Mouse (Mus musculus): ENCODE measurements around the gene Egfl8.

The Egfl8 gene

DNA sequence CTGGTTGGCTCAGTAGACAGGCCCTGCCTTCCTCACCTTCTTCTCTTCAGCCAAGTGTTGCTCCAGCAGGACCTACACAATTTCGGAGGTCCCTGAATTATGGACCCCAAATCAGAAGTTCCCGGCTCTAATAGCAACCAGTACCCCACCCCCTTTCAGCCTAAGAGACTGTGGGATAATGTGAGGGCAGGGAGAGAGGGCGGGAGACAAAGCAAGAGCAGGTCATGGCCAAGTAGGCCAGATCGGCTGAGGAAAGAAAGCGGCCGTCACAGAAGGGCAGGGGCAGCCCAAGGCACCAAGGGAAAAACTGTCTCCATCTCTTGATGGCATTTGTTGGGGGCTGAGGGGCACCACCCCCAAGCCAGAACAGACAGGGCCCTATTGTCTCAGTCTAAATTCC, at the start of gene Egfl8:
Gene Egfl8 (minus strand): TSS at position 101 of the 400 bp plus-strand sequence.
- DNase-seq (ENCODE audit: low spot score in 2 of 2), result no peak

DNA sequence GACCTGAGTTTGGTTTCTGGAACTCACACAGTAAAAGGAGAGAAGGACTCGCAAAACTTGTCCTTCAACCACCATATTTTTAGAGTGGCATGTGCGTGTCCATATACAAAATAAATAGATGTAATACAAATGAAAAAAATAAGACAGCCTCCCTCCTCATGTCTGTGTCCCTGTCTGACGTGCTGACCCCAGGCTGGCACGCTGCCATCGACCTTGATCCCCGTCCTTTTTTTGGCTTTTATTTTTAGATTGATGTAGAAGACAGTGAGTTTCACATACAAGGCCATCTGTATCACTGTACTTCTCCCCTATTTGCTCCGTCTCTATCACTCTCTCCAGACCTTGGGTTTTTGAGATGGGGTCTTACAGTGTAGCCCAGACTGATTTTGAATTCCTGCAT, 48.7 kb upstream of the Egfl8 start:
- DNase-seq (ENCODE audit: low spot score in 2 of 2), result no peak

DNA sequence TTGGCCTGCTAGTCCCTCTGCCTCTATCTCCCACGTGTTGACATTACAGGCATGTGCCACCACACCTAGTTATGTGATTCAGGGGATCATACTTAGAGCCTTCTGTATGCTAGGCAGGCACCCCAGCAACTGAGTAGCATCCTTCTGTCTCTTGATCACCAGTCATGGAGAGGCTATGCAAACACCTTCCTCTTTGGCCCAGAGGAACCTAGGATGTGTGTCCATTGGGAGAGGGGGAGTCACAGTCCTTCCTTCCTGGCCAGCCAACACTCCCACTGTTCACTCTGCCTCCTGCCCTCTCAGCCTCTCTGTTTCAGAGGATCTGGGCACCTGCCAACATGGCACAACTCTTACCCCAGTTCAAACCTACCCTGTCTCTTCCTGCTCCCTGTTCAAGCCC, 47.8 kb upstream of the Egfl8 start:
- no peak for DNase-seq (ENCODE audit: low spot score in 2 of 2)

DNA sequence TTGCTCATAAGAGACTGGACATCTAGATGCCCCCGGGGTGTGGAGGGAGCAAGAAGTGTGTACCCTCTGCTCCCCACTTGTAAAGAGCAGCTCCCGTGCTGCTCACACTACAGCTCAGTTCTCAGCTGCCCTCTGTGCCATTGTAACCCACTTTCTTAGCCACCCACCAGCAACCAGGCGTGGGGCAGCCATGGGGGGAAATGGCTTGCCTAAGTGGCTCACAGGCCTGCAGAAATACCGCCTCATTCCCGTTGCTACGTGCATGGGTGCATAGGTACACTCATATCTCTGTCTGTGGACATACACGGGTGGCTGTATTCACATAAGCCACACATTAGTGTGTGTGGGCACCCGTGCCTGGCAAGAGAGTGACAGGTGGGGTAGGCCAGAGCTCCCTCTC, 47.2 kb upstream of the Egfl8 start:
- DNase-seq (ENCODE audit: low spot score in 2 of 2), result no peak

DNA sequence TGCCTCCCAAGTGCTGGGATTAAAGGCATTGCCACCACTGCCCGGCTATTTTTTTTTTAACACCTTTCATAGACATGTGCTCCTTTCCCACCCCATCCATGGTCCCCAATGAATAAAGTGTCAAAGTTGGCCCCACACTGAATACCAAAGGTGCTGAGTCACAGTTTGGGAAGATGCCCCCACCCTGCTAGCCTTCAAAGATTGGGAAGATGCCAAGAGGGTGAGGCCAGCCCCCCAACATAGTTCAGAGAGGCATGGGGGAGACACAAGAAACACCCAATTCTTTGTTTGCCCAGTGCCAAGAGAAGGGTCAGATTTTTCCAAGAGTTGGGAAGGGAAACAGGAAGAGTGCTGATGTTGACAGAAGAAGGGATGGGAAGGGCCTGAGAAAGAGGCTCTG, 46.7 kb upstream of the Egfl8 start:
- no peak for DNase-seq (ENCODE audit: low spot score in 2 of 2)

DNA sequence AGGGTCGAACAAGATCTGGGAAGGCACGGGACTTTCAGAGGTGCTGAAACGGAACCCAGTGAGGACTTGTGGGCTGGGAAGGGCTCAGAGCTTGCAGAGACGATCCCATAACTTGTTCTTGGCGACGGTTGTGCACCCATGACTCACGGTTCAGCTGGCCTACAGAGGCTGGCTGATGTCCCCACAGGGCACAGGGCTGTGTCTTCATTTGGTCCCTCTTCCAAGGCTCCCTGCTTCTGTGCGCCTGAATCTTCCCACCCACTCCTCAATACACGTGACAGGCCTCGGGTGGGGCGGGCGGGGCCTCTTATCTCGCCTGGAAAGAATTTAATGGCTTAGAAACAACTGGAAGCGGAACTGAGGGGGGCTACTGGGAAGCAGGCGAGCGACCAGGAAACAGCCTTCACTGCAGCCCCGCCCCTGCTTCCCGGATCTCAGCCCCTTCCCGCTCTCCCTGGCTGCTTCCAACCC, 45.4 kb upstream of the Egfl8 start:
- no peak for DNase-seq (ENCODE audit: low spot score in 2 of 2)

DNA sequence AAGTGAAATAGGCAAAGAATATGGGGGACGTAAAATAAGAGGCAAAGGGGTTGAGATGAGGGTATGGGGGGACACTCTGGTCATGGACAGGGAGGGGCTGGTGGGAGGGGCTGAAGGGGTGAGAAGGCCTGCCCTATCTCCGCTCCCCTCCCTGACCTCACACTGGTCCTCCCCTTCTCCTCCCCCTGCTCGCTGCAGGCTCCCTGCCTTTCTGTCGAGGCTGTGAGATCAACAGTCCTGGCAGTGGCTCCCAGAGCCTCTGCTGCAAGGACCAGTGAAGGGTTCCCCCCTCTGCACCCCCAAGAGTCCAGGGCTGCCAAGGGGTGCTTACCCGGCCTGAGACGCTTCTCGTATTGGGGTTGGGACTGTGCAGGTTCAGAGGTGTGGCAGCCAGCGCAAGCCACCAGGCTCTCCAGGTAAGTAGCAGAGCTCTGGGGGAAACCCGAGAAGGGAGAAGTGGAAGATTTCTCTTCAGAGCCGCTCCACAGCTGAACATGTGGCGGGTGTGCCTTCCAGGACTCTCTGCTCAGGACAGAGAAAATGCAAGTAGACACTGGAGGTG, 44.6 kb upstream of the Egfl8 start:
- DNase-seq (ENCODE audit: low spot score in 2 of 2), result no peak

DNA sequence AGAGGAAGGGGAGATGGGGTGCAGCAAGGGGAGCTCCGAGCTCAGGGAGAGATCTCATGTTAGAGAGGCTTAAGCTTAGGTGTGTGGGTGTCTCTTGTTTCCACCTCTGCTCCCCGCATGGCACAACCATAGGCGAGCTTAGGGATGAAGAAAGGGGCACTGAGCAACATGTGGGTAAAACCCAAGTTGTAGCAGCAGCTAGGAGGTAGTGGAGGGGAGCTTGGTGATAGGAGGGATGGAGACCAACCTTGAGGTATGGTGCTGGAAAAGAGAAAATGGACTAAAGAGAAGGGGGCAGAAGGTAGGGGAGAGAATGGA, 44.1 kb upstream of the Egfl8 start:
- DNase-seq (ENCODE audit: low spot score in 2 of 2), result no peak

DNA sequence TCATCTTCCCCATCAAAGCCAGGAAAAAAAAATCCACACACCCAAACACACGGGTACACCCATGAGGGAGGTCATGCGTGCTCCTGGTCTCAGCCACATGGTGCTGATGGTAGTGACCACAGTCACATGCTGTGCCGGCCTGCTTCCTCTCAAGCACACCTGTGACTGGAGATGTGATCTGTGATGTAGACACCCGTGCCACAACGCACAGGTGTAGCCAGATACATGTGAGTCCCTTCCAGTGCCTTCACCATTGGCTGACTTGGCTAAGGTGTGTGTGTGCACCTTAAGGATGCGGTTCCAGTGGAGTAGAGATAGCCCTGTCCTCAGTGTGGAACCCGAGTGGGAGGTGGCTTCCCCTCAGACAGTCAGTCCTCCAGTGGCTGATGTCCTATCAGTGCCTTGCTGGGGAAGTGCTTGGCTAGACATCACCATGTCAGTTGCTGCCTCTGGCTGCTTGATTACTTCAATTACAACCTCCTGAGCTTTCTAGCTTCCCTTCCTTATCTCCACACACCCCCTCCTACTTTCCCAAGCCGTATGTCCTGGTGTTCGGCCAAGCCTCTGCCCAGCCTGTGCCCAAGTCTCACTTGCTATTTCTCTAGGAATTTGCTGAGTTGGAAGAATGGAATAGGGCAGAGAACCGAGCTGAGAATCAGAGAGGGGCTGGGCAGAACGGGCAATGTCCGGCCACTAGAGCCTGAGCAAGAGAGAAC, 43.6 kb upstream of the Egfl8 start:
- DNase-seq (ENCODE audit: low spot score in 2 of 2), result no peak

DNA sequence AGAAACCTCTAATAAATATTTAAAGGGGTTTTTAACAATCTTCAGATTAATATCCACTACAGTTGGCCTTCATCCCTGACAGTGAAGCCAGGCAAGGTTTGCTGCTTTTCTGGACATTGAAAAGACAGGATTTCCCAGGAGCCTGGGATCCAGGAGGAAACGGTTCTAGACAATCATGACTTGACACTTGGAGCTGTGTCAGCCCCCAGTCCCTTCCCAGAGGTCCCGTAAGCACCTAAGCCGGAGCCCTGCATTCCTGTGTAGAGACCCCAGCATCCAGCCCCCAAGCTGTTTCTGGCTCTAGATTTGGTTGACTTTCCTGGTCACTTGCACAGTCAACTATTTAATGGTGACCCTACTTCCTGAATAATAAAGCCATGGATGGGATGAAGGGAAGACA, 42.8 kb upstream of the Egfl8 start:
- no peak for DNase-seq (ENCODE audit: low spot score in 2 of 2)

DNA sequence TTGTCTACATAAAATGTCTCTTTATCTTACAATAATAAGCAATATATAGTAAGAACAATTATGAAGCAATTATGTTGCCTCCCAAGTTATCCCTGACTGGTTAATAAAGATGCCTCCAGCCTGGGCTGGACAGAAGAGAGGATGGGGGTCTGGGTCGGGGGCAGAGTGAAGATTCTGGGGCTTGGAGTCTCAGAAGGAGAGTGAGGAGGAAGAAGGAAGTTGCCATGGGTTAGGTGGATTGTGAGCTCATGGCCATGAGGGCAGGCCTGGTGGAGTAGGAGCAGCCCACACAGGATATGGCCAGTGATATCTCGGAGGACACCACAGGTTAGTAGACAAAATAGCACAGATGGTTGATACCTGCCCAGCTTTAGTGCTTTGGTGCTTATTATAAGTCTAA, 42.4 kb upstream of the Egfl8 start:
- no peak for DNase-seq (ENCODE audit: low spot score in 2 of 2)

DNA sequence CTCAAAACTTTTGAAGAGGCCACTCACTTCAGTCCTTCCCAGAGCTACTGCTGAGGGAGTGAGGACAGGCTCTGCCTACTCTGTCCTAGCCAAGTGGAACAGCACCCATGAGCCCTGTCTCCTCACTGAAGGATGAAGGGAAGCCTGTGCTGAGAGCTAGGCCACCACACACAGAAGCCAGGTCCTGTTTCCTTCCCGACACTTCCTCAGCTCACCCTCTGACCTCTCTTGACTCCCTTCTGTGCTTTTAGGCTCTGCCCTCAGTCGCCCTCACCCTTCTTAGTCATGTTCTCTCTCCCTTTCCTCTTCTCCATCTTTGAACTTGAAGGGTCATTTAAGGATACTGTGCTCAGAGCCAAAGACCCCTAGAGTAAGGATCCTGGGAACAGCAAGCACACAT, 41.5 kb upstream of the Egfl8 start:
- no peak for DNase-seq (ENCODE audit: low spot score in 2 of 2)

DNA sequence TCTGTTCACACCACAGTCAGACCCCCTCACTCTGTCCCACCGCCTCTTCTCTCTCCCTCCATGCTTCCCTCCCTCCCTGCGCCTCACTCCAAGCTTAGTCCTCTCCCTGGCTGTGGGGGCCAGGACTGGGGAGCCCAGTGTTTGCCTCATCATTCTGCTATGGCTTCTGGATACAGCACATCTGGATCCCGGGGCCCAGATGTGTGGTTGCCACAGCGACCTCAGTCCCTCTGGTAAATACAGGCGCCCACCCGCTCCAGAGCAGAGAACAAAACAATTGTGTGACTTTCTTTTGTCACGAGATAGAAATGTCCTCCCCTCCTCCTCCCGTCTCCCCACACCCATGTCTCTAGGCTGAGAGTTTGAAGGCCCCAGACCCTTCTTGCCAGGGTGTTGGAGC, 40.9 kb upstream of the Egfl8 start:
- DNase-seq (ENCODE audit: low spot score in 2 of 2), result no peak

DNA sequence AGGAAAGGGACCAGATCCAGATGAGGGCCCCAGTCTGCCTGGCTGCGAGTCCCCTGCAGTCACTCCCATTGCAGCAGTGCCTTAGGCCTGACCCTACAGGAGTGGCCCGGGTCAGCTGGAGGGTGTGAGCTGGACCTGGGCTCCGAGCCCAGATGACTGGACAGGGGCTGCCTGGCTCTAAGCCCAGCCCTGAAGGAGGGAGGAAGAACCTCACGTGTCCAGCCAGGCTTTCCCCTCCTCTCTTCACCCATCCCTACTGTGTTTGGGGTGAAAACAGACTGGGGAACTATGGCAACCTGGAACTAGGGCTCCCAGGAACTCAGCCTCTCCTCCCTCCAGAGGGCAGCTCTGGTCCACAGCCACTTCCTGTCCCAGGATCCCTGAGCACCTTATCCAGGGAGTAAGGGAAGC, 39.8 kb upstream of the Egfl8 start:
- no peak for DNase-seq (ENCODE audit: low spot score in 2 of 2)

DNA sequence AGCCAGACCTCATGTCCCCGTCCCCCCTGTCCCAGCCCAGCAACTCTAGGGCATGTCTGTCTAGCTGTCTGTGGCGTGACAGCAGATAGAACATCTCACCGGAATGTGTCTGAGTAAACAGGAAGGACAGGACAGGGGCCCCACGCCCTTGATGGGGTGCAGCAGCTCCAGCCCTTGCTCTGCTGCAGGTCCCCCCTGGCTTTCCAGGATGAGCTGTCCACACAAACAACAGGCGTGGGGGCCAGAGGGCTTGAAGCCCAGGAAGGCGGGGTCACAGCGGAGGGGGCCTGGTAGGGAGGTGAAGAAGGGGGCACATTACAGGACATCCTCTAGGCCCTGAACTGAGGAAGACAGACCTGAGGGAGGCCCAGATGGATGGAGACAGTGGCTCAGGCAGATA, 39.4 kb upstream of the Egfl8 start:
- no peak for DNase-seq (ENCODE audit: low spot score in 2 of 2)

DNA sequence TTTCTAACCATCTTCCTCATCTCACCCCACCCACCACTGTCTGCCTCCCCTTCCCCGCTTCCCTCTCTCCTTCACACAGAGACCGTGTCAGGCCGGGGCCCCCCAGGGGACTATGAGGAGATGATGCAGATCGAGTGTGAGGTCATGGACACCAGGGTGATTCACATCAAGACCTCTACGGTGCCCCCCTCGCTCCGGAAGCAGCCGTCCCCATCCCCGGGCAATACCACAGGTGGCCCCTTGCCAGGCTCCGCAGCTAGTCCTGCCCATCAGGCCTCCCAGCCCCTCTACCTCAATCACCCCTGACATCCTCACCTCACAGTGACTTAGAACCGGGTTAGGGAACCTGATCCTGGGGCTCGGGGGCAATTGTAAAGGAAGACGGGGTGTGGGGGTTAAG, 38.6 kb upstream of the Egfl8 start:
- no peak for DNase-seq (ENCODE audit: low spot score in 2 of 2)

DNA sequence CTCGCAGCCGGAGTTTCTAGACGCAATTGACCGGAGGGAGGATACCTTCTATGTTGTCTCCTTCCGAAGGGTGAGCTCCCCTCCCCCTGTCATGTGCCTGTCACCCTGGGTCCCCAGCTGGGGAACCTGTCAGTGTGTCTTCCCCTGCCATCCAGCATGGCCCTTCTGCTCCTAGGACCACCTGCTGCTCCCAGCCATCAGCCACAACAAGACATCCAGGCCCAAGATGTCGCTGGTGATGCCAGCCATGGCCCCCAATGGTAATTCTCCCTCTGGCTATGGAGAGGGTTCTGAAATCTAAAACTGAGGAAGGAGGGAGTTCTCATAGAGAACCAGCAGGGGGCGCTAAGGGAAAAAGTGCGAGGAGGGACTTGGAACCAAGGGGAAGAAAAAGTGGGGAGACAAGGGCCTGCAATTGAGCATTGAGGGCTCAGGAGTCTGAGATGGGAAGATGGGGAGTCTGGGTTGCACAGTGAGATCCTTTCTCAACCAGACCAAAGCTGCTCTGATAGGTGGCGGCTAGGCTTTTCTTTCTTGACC, 38.0 kb upstream of the Egfl8 start:
- peak; percentile 42 to 50 for DNase-seq (ENCODE audit: low spot score in 2 of 2)

DNA sequence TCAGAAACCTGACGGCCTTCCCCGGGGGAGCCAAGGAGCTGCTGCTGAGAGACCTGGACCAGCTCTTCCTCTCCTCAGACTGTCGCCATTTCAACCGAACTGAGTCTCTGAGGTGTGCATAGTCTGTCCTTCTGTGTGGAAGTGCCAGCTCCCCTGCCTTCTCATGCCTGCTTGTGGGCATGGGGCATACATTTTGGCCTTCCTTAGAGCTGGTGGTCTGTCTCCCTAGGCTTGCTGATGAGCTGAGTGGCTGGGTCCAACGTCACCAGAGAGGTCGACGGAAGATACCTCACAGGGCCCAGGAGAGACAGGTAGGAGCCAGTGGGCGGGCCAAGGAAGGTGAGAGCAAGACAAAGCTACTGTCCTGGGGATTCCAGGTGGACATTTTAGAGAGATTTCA, 37.2 kb upstream of the Egfl8 start:
- no peak for DNase-seq (ENCODE audit: low spot score in 2 of 2)

DNA sequence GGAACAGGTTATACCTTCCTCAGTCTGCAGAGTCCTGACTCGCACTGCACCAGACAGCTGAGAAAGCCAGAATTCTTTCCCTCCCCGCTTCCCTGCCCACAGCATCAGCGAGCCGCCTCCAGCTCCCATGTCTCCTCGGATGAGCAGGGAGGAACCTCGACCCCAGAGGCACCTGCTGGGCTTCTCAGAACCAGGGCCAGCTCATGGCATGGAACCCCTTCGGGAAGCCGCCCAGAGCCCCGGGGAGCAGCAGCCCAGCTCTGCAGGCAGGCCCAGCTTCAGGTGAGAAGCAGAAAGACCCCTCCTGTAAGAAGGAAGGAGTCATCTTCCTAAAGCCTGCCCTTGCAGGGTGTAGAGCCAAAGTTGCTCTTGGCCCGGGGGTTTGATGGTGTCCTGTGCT, 36.8 kb upstream of the Egfl8 start:
- DNase-seq (ENCODE audit: low spot score in 2 of 2), result no peak

DNA sequence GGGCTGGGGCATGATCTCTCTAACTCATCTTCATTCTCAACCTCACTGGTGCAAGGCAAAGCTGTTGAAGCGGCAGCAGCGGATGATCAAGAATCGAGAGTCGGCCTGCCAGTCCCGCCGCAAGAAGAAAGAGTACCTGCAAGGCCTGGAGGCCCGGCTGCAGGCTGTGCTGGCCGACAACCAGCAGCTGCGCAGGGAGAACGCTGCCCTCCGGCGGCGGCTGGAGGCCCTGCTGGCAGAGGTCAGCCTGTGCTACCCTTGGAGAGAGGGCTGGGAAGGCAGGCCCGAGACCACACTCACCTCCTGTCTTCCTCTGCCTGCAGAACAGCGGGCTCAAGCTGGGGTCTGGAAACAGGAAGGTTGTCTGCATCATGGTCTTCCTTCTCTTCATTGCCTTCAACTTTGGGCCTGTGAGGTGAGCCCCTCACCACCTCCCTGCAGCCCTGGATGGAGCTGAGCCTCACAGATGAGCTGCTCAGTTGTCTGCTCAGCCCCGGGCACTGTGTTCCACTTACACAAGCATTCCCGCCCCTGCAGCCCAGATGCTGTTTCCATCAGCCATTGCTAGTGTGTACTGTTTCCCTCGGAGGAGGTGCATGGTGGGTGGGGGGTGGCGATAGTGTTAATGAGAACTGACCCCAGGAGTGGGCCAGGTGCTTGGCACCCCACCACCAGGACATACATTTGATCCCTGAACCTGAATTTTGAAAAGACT, 35.9 kb upstream of the Egfl8 start:
- peak; percentile 32 to 44 for DNase-seq (ENCODE audit: low spot score in 2 of 2)

DNA sequence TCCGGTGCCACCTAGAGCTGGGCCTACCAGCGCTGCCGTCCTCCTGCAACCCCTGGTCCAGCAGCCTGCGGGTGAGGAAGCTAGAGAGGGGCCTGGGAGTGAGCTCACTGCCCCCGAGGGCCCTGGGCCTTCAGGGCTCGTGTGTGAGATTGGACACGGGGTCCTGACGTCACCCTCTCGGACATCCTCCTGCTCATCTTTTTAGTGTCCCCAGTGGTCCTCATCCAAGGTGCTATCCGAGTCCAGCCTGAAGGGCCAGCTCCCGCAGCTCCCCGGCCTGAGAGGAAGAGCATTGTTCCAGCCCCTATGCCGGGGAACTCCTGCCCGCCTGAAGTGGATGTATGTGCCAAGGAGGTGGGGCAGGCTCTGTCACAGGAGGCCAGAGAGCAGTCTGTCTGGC, 35.0 kb upstream of the Egfl8 start:
- DNase-seq (ENCODE audit: low spot score in 2 of 2), result no peak

DNA sequence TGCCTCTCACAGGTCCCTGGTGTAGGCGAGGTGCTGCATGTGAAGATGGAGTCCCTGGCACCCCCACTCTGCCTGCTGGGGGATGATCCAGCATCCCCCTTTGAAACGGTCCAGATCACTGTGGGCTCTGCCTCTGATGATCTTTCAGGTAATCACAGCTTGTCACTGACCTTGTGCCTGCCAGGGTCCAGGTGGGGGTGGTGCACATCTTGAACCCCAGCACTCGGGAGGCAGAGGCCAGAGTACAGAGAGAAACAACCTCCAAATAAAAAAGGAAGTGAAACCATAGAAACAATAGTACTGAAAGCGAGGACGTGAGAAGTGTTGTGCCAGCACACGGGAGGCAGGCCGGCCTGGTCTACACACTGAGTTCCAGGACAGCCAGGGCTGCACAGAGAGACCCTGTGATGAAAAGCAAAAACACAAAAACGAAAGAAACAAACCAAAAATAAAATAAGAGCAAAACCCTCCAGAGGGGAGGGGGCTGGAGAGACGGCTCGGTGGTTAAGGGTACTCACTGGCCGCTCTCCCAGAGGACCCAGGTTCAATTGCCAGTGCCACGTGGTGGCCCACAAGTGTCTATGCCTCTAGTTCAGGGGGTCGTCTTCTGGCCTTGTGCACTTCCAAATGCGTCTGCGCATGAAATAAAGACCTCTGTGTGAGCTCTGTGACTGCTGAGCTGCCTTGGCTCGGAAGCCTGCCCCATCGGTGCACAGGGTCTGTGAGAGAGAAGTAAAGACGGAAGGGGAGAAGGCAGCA, 33.5 kb upstream of the Egfl8 start:
- no peak for DNase-seq (ENCODE audit: low spot score in 2 of 2)

All from natural killer cell, adult 2 months (primary cell).